Mouse (Mus musculus): ENCODE results near the gene Gm11639.

Gene Gm11639

DNA sequence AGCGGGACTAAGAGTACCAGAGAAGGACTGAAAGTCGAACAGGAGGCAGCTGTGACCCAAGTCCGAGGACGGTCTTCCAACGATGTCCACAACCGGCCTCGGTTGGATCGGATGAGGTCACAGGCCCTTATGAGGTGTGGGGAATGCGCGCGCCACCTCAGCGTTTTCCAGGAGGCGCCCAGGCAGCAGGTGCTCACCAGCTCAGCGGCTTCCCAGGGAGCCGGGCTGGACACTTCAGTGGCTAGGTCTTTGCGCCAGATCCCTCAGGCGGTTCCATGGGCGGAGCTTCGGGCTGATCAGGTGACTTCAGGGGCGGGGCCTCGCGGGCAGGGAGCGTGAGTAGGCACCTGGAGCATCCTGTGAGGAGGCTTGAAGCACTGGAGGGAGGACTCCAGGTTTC is at the start of gene Gm11639:
Gene Gm11639, plus strand, starts transcription at position 160 of the 400 bp plus-strand sequence.
- peak; percentile 39 for DNase-seq (ENCODE audit: low read depth, low spot score)

DNA sequence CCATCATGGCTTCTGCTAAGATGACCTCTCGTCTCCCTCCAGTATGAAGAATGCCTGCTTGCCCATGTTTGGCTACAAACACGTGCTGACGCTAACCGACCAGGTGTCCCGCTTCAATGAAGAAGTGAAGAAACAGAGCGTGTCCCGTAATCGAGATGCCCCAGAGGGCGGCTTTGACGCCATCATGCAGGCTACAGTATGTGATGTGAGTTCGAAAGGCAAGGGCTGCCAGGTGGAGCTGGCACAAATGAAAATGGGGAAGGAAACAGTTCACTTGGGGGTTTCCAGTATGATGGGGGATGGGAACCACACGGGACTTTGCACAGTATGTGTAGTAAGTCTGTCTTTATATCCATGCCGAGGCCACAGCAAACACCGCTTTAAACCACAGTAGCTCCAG is 48.5 kb upstream of the Gm11639 start:
- DNase-seq (ENCODE audit: low read depth, low spot score) = no peak

DNA sequence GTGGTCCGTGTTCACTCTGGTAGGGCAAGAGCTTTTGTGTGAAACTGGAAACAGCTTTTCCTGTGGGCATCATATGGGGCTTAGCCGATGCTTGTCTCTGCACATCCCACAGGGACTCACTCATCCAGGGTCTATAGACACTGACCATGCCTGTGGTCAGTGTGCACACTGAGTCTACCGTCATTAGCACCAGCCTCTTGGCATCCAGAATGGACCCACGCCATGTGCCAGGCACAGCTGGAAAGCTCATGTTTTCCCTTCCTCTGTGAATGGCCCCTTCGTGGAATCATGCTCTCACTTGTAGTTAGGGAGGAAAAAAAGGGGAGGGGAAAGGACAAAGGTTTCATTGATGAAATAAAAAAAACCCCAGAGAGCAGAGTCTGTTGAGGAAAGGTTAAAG is 47.5 kb upstream of the Gm11639 start:
- DNase-seq (ENCODE audit: low read depth, low spot score) = no peak

DNA sequence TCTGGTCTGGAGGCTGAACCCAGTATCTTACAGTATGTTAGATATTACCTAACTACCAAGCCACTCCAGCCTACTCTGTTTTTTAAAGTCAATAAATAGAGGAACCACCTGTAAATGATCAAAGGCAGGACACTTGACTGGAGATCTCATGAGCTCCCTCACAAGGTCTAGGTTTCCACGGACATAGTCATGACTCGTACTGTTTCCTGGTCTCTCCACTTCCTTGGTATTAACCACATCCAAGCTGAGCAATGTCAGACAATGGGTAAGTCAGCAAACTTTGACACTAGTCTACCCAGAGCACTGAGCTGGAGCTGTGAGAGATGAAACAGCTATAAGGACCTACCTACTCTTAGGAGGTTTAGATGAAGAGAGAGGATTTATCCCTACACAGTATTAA is 46.6 kb upstream of the Gm11639 start:
- no peak for DNase-seq (ENCODE audit: low read depth, low spot score)

DNA sequence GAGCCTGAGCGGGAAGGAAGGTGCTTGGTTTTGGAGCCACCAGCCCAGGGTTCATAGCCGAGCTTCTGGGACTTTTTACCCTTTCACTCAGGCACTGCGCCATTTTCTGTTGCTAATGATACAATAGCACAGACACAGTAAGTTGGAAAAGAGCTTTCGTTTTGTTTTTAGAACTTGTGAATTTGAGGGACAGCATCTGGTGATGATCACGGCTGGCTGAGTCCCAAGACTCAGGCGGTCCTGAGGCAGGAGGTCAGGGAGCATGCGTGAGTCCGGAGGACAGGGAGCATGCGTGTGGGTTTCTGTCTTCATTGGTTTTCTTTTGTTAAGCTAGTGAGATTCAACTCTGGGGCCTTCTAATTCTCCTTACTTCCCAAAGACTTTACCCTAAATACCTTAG is 45.9 kb upstream of the Gm11639 start:
- DNase-seq (ENCODE audit: low read depth, low spot score) = no peak

DNA sequence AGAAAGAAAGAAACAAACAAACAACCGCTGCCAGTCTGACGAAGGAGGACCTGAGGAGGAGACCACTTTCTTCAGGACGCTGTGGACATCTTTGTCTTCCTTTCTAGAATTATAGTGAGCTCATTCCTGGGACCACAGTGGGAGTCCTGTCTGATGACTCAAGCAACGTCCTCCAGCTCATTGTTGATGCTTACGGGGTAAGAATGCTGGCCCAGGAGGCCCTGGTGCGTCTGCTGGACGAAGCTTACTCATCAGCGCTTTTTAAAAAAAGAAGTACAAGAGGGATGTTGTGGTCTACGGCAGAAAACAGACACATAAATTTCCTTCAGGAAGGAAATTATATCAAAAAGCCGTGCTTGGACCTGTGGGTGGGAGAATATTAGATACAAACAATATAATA is 44.6 kb upstream of the Gm11639 start:
- DNase-seq (ENCODE audit: low read depth, low spot score) = no peak

DNA sequence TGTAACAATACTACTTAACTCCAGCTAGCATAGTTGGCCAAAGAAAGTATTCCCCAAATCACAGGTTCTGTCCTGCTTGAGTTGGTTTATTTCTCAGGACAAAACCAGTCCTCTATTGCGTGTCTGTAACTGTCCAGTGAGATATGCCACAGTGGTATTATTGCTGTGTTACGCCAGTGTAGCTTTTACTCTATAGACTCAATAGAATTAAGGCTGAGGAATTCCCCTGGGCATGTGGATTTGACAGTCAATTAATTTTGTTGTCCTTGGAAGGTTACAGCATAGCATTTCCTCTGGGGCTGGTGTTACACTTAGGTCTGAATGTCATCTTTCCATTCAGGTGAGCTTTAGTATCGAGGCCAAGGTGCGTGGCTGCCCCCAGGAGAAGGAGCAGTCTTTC is 42.3 kb upstream of the Gm11639 start:
- no peak for DNase-seq (ENCODE audit: low read depth, low spot score)

DNA sequence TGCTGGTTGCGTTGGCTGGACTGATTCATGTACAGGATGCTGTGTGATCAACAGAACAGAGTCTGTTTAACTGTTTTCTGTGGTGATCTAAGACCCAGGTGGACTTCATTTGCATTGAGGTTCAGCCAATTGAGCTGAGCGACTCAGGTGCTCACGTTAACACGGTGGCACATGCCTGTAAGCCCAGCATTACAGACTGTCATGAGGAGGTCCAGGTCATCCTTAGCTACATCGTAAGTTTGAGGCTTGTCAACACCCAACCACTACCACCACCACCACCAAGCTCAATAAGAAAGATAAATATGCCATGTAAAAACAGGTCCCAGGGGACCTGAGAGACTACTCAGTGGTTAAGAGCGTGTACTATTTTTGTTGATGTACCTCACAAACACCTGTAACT is 40.1 kb upstream of the Gm11639 start:
- DNase-seq (ENCODE audit: low read depth, low spot score) = no peak

DNA sequence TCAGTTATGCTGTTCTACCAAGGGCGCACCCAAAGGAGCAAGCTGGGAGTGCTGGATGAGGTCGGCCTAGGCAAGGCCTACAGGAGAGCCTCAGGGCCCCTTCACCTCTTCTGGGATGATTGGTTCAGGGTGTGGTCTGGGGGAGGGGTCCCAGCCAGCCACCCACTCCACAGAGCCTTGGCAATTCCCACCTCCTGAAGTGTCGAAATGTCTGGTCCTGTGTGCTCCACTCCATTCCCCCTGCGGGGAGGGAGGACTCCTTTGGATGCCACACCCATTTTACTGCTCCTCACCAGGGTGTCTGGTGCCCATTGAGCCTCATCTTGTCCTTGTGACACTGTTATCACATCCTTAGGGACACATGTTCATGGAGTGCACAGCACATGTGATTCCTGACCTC is 39.3 kb upstream of the Gm11639 start:
- DNase-seq (ENCODE audit: low read depth, low spot score) = no peak

DNA sequence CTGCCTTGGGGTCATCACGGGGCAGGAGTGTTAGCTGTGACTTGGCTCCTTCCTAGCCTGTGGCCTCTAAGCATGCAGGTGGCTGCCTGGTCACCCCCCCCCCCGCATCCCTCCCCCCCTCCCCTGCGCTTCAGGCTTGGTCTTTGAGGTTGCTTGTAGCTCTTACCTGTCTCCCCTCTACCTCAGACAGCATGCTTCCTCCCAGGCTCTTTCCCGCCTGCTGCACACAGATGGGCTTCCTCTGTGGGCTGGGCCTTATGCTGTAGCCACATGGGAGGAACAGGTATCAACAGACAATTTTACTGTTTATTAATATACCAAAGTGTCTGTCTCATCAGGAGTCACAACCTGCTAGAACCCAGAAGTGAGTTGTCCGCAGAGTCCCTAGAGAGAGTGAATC is 38.9 kb upstream of the Gm11639 start:
- DNase-seq (ENCODE audit: low read depth, low spot score) = no peak

DNA sequence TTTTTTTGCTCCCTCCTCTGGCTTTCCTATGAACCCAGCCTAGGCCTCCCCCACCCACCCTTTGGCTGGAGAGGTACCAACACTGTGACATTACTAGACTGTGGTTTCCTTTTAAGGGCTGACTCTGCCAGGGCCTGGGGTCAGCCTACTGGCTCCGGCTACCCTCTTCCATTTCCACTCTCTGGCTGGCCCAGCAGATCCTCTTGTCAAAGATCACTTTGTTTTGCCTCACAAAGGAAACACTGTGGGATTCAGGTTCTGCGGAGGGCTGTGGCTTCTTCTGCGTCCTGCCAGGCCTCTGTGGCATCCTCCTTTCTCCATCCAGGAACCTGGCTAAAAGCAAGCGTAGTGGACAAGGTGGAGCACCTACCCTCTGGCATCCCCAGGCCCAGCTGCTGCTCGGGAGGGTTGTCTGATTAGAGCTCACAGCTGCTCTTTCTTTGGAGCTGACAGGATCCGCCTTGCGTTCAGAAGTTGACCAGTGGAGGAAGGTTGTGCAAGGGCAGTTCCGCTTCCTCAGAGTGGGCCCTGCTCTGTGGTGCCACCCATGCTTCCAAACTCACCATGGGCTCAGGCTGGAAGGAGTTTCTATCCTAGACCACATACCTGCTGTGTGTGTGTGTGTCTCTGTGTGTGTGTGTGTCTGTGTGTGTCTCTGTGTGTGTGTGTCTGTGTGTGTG is 38.2 kb upstream of the Gm11639 start:
- no peak for DNase-seq (ENCODE audit: low read depth, low spot score)

DNA sequence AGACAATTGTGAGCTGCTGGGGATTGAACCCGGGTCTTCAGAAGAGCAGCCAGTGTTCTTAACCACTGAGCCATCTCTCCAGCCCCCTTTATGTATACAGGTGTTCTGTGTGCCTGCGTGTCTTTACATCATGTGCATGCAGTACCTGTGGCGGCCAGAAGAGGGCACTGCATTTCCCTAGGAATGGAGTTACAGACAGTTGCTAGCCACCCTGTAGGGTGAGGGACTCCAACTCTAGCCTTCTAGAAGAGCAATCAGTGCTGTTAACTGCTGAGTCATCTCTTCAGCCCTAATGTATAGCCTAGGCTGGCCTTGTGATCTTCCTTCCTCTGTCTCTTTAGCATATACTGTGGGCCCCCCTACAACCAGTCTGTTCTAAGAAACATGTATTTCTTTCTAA is 36.9 kb upstream of the Gm11639 start:
- DNase-seq (ENCODE audit: low read depth, low spot score) = no peak

DNA sequence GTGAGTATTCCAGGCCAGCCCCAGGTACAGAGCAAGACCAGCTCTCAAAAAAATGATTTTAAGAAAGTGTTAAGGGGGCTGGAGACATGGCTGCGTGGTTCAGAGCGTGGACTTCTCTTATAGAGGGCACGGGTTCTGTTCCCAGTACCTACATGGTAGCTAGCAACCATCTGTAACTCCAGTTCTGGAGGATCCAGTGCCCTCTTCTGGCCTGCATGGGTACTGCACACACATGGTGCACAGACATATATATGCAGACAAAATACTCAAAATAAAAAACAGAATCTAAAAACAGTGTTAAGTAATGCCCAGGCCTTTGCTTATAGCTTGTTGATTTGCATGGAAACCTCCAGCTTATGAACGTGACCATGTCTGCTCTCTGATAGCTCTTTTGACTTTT is 24.9 kb upstream of the Gm11639 start:
- no peak for DNase-seq (ENCODE audit: low read depth, low spot score)

DNA sequence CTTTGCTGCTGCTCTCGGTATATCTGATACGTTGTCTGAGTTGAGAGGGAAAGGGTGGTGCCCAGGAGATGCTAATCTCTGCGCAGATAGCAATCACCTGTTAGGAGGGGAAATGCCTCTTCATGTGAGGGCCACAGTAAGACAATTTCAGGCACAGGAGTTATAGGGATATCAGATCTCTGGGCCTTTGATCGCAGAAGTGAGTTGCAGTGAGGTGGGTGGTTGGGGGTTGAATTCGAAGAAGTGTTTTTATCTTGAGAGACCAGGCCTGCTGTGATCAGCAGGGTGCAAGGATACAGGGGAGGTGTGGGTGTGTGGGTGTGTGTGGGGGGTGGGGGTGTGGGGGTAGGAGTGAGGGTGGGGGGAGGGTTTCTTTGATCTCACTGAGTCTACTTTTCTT is 24.4 kb upstream of the Gm11639 start:
- DNase-seq (ENCODE audit: low read depth, low spot score) = no peak

DNA sequence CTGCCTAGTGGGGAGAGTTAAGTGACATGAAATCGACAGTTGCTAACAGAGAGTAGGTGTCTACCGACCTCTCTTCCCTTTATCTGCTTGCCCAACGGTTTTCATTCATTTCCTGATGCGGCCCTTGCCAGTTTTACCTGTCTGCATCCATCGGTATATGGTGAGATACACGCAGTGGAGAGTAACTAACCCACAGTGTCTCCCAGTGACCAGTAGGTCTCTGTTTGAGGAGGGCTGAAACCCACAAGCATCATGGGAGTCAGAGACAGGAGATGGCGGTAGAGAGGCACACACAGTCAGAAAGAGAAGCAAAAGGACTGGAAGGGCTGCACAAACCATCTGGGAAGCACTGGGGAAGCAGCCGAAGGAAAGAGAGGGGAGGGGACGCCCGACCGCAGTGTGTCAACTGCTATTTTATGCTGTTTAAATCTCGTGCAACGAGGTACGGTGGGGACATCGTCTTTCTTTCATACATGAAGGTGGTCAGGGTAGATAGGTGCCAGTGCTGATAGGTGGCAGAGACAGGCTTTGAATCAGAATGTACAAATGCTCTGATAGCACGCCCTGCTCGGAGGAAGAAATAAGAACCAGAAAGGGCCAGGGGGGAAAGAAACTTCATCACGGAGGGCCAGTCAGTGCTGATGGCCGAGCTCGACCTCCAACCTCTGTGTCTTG is 23.8 kb upstream of the Gm11639 start:
- DNase-seq (ENCODE audit: low read depth, low spot score) = no peak

DNA sequence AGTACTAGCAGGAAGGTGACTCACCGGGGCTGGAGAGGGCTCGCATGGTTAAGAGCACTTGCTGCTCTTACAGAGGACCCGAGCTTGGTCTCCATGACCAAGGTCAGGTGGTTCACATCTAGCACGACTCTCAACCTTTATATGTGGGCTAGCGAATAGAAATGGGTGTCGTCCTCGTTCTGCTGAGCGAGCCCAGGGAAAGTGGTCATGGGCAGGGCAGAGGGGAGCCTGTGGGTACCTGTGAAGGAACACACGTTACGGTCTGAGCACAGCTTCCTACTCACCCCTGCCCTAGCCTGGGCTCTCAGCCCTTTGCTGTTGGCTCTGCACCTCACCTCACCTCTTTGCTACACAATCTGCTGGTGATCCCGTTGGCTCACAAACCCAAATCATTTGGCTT is 22.9 kb upstream of the Gm11639 start:
- DNase-seq (ENCODE audit: low read depth, low spot score) = no peak

DNA sequence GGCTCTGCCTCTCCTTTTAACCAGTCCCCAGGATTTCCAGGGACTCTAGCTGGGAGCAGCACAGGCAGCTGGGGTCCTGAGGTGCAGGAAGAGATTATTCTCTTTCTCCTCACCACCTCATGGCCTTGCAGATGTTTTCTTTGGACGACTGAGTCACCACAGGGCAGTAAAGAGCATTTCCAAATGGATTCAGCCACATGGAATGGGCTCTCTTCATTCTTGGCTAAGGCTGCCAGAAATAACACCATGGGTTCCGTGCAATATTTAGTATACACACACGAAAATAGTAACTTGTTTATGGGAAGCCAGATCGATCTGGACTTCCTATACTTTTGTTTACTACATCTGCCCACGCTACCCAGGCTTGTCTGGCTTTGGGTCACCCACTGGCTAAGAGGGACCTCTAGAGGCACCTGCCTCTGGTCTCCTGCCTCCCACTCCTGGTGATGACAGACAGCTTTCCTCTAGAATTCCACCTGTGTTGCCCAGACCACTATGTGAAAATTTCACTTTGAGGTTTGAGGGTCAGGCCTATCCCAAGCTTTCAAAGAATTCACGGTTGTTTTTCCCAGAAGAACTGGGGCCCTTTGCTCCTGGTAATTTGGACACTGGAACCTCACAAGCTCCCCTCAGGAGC is 22.1 kb upstream of the Gm11639 start:
- no peak for DNase-seq (ENCODE audit: low read depth, low spot score)

DNA sequence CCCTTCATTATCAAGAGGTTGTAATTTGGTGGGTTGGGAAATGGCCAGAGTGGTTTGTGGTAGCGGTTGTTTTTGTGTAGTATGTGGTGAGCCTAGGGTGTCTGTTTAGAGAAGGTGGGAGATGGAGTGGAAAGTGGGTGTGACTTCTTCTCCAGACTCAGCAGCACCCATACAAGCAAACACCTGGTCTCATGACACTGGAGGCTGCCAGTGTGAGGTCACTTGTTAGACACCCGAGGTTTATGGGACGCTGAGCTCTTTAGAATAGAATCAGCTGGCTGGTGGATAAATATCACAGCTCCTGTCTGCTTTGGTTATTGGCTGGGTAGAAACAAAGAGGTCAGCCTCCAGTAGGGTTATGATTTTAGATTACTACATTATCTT is 21.6 kb upstream of the Gm11639 start:
- DNase-seq (ENCODE audit: low read depth, low spot score) = no peak

DNA sequence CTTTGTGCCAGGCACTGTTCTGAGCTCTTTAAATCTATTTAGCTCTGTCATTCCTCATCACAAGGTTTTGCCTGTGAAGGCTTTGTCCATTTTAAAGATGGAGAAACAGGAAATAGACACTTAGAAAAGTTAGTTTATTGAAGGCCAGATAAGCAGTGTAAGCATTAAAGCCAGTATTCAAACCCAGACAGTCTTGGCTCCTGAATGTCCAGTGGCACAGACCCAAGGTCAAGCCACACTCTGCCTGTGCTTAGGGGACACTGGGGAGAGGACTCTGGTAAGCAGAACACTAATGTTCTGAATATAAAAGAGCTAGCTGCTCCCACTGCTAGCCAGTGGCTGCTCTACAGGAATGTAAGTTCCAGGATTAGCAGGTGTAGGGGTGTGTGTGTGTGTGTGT is 21.1 kb upstream of the Gm11639 start:
- no peak for DNase-seq (ENCODE audit: low read depth, low spot score)

DNA sequence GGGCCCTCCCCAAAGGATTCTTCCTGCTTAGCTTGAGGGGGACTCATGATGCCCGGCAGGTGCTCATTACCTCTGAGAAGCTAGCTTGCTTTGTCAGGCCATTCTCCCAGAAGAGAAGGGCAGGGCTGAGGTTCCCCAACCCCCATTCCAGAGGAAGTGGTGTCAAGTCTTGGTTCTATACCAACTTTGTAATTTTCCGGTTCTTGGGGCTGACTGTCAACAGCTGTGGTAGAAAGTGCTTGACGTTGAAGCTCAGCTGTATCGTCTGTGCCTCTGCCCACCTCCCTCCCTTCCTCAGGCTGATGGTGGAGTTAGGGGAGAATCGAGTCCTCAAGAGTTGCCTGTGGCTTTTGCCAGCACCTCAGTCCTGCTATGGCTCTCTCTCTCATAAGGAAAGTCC is 18.1 kb upstream of the Gm11639 start:
- no peak for DNase-seq (ENCODE audit: low read depth, low spot score)

DNA sequence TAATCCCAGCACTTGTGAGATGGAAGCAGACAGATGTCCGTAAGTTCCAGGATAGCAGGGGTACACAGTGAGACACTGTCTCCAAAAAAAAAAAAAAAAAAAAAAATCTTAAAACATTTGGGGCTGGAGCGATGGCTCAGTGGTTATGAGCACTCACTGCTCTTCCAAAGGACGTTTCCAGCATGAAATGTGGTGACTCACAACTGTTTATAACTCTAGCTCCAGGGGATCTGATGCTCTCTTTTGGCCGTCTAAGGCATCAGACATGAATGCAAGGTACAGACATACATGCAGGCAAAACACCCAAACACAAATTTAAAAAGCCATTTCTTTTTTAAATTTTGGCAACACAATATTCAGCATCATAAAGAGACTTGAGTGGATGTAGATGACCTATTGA is 12.1 kb upstream of the Gm11639 start:
- no peak for DNase-seq (ENCODE audit: low read depth, low spot score)

DNA sequence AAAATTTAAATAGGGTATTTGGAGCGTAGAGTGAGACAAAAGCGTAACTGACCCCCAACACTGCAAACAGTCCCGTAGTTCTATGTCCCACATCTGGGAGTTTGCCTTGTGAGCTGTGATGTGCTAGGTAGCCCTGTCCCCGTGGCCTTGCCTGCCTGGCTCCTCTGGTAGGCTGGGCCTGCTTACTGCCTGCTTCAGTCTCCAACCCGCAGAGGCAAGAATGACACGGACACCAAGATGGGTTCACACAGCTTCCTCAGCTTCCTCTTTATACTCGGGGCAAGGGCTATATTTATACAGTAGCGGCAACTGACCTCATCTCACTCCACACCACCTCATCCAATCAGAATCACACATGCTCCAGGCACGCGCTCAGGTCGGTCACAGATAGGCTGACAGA is 10.7 kb upstream of the Gm11639 start:
- DNase-seq (ENCODE audit: low read depth, low spot score) = no peak

DNA sequence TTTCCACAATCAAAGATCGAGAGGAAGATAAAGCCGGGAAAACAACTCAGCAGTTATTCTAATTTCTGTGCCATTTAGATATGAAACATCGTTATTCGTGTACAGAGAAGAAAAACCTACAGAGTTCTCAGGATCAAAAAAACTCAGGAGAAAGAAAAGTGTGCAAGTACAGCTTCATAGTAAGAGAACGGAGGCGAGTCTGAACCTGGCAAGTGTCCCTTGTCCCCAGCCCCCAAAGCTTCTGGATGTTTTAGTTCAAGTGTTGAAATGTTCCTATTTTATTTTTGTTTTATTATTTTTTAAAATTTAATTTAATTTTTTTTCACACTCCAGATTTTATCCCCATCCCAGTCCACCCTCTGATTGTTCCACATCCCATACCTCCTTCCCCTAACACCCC is 7.7 kb downstream of the Gm11639 start:
- no peak for DNase-seq (ENCODE audit: low read depth, low spot score)

Data from embryo, embryonic 11.5 days (tissue).